27 mouse cellular contexts compared by ENCODE assay signal in the genomic region with DNA sequence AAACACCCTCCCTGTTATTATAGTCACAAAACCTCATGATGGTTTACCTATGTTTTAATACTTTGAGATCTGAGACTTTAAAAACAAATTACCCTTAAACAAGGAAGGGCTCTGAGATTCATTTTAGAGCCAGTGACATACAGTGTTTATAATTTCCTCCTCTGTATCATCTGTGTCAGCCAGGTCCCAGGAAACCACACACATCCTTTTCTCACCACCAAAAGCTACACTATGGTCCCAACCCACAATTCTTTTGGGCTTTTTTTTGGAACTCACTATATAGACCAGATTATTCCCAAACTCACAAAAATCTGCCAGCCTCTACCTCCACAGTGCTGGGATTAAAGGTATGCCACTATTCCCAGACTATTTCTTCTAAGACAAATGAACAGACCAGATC.
"Had no signal": no experiment of that assay in that cellular context is flagged by ENCODE, and none has a peak within 500 bp of the region (broad histone marks: within the 10 kb centered on the region; RNA-seq: fewer than 3 reads in every experiment).

No protein-coding gene starts in this region.

- H3K27me3 ChIP-seq: heart, embryonic 13.5 days; heart, embryonic 15.5 days; hindbrain, embryonic 12.5 days; intestine, embryonic 15.5 days; kidney, embryonic 15.5 days; limb, embryonic 13.5 days; limb, embryonic 15.5 days; liver, embryonic 12.5 days had no signal

- H3K9ac ChIP-seq: heart, embryonic 13.5 days; heart, embryonic 15.5 days; hindbrain, embryonic 12.5 days; hindbrain, embryonic 14.5 days; intestine, embryonic 15.5 days; kidney, embryonic 15.5 days; limb, embryonic 13.5 days; limb, embryonic 15.5 days; liver, embryonic 12.5 days; liver, embryonic 14.5 days had no signal

- H3K4me3 ChIP-seq: heart, adult 2 months; heart, embryonic 13.5 days; heart, embryonic 15.5 days; hindbrain, embryonic 12.5 days; intestine, embryonic 15.5 days; kidney, embryonic 15.5 days; left cerebral cortex, adult 2 months; limb, embryonic 13.5 days; limb, embryonic 15.5 days; liver, embryonic 12.5 days had no signal

- H3K27ac ChIP-seq: heart, adult 2 months; heart, embryonic 13.5 days; heart, embryonic 15.5 days; hindbrain, embryonic 12.5 days; hindbrain, embryonic 14.5 days; intestine, embryonic 15.5 days; kidney, embryonic 15.5 days; kidney, postnatal 0 days; left cerebral cortex, adult 2 months; limb, embryonic 13.5 days; limb, embryonic 15.5 days; liver, embryonic 12.5 days; liver, embryonic 14.5 days had no signal

- ATAC-seq: hindbrain, embryonic 16.5 days; intestine, embryonic 15.5 days; liver, embryonic 12.5 days had no signal

- H3K4me1 ChIP-seq: hindbrain, embryonic 12.5 days; intestine, embryonic 15.5 days; kidney, embryonic 15.5 days had no signal

- H3K4me2 ChIP-seq: heart, embryonic 11.5 days; heart, embryonic 13.5 days; heart, embryonic 15.5 days; hindbrain, embryonic 12.5 days; hindbrain, embryonic 14.5 days; intestine, embryonic 15.5 days; kidney, embryonic 15.5 days; limb, embryonic 13.5 days; limb, embryonic 15.5 days; liver, embryonic 12.5 days had no signal

- H3K9me3 ChIP-seq: heart, embryonic 13.5 days; heart, embryonic 15.5 days; hindbrain, embryonic 12.5 days; intestine, embryonic 15.5 days; kidney, embryonic 15.5 days; limb, embryonic 13.5 days; limb, embryonic 15.5 days; liver, embryonic 12.5 days had no signal

- DNase-seq: gastrocnemius, postnatal 14 days; gastrocnemius, postnatal 36 days; heart, adult 2 months; heart, postnatal 14 days; heart, postnatal 36 days; kidney, adult 11 months; kidney, adult 2 months; kidney, adult 9 months; kidney, postnatal 14 days; kidney, postnatal 36 days; layer of hippocampus, adult 9-11 months; left cerebral cortex, postnatal 4 days; lung, adult 18-20 months had no signal
